Comparison of ENCODE assay signal across 9 mouse cellular contexts in the genomic region with DNA sequence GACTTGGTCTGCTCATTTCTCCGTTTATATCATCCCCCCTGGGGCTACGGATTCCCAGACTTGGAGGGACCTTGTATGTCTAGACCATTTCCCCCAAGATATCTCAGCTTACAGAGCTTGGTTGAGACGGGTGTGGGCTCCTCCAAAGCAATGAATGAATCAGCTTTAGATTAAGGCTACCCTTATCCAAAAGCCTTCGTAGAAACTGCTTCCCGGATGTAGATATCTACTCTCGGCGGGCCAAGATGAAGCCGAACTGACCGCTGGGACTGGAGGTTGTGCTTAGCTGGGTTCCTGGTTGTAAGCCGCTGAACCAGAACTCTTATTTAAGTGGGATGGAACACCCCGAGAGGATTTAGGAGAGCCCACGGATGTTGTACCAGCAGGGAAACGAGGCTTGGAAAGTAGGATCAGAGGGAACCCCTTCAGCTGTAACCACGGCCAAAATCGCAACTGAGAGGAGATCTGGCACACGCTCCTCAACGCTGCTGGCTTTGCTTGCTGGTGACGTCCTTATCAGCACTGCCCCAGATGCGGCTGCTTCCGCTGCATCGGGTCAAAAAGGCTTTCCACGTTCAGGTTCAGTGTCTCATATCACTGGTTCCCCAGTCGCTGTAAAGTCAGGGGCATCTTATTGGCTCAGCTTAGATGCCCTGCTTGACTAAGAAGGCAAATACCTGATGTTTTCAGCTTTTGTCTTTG. TPM values are rescaled to one million over a fixed set of nuclear protein-coding genes. Genes with fewer than 3 reads are reported as not detected.
A peak's percentile ranks its signal among the peaks of the same experiment; 100 is the strongest.
DNase-seq lines count a peak whose midpoint lies in the region; ATAC-seq and TF ChIP-seq lines count a peak whose summit lies in the region.
"Had no signal": no experiment of that assay in that cellular context is flagged by ENCODE, and none has a peak within 500 bp of the region (broad histone marks: within the 10 kb centered on the region; RNA-seq: fewer than 3 reads in every experiment).

No protein-coding gene starts in this region.

- no peak for TF ChIP-seq CTCF in left cerebral cortex, adult 2 months (IDR thresholded peaks at IDR 0.05)
- TF ChIP-seq CTCF in liver, embryonic 14.5 days (IDR thresholded peaks at IDR 0.05; ENCODE audit: low read depth), result no peak
- no peak for TF ChIP-seq CTCF in small intestine, adult 2 months (IDR thresholded peaks at IDR 0.05; ENCODE audit: extremely low read depth, insufficient read length, insufficient replicate concordance, low read depth, low read length)

- peaks cover 4% of the 10 kb centered on the region; the same call in 1 of the 2 replicates for H3K9me3 ChIP-seq in heart, embryonic 14.5 days (ENCODE audit: control insufficient read depth, low read length)
- no peaks in the 10 kb centered on the region for H3K9me3 ChIP-seq in liver, embryonic 14.5 days (ENCODE audit: control insufficient read depth, low read length)
- H3K9me3 ChIP-seq: embryonic facial prominence, embryonic 12.5 days had no signal

- no peak for TF ChIP-seq POLR2A in small intestine, adult 2 months (IDR thresholded peaks at IDR 0.05; ENCODE audit: low read depth, low read length)

- no peaks in the 10 kb centered on the region for H3K36me3 ChIP-seq in heart, embryonic 14.5 days (ENCODE audit: control insufficient read depth, insufficient read depth, low read length)
- H3K36me3 ChIP-seq in liver, embryonic 14.5 days (replicated peaks; ENCODE audit: control insufficient read depth, insufficient read depth, low read depth), result no peaks in the 10 kb centered on the region
- no peaks in the 10 kb centered on the region for H3K36me3 ChIP-seq in small intestine, adult 2 months (ENCODE audit: control insufficient read depth, insufficient read depth, low read length)
- H3K36me3 ChIP-seq: embryonic facial prominence, embryonic 12.5 days had no signal

- WGBS in heart, embryonic 14.5 days, result 24% methylated on average over 23 of the region's 23 CpGs
- 4% methylated on average over 23 of the region's 23 CpGs for WGBS in liver, embryonic 14.5 days (ENCODE audit: insufficient replicate concordance)
- 31% methylated on average over 23 of the region's 23 CpGs for WGBS in small intestine, adult 2 months

- peak overlapping the region; percentile 40 for H3K9ac ChIP-seq in heart, embryonic 14.5 days (ENCODE audit: low read length)
- H3K9ac ChIP-seq in liver, embryonic 14.5 days (replicated peaks), result no peak overlapping the region
- H3K9ac ChIP-seq: embryonic facial prominence, embryonic 12.5 days had no signal

- TF ChIP-seq EP300 in liver, embryonic 14.5 days (IDR thresholded peaks at IDR 0.05; ENCODE audit: low read depth), result peak; percentile 40; the same call in 1 of the 2 replicates

- H3K4me1 ChIP-seq in heart, embryonic 14.5 days (ENCODE audit: control insufficient read depth in 2 of 2, insufficient read depth in 2 of 2, low read length in 2 of 2), result peaks cover 13 to 18% of the 10 kb centered on the region in 2 experiments; a peak in 3 of 4 replicates
- H3K4me1 ChIP-seq in liver, embryonic 14.5 days (replicated peaks; ENCODE audit: control insufficient read depth in 2 of 2, insufficient read depth in 2 of 2, low read length in 1 of 2), result peaks cover 0 to 12% of the 10 kb centered on the region in 2 experiments; a peak in 2 of 4 replicates
- peaks cover 7% of the 10 kb centered on the region; the same call in 1 of the 2 replicates for H3K4me1 ChIP-seq in small intestine, adult 2 months (ENCODE audit: control insufficient read depth, insufficient read depth, insufficient read length, low read length)

- H3K4me2 ChIP-seq in heart, embryonic 14.5 days (ENCODE audit: low read length), result peak overlapping the region; percentile 60
- H3K4me2 ChIP-seq in liver, embryonic 14.5 days (ENCODE audit: low read depth), result peak overlapping the region; percentile 23
- H3K4me2 ChIP-seq: embryonic facial prominence, embryonic 12.5 days had no signal

- H3K27me3 ChIP-seq in heart, embryonic 14.5 days (ENCODE audit: control insufficient read depth, insufficient read depth, low read length), result peaks cover 12% of the 10 kb centered on the region; the same call in 1 of the 2 replicates
- peaks cover 8% of the 10 kb centered on the region; the same call in 1 of the 2 replicates for H3K27me3 ChIP-seq in liver, embryonic 14.5 days (ENCODE audit: control insufficient read depth, insufficient read depth, low read length)
- no peaks in the 10 kb centered on the region for H3K27me3 ChIP-seq in small intestine, adult 2 months (ENCODE audit: control insufficient read depth, insufficient read depth, low read length)

- DNase-seq in left cerebral cortex, adult 2 months (ENCODE audit: extremely low spot score in 1 of 2, low spot score in 2 of 2), result no peak
- no peak for DNase-seq in left cerebral cortex, adult 11 months (ENCODE audit: low spot score)
- peak; percentile 45 to 50 (median 49) for DNase-seq in liver, embryonic 14.5 days (ENCODE audit: low read depth in 3 of 3, low spot score in 3 of 3)
- DNase-seq in gastrocnemius, adult 18-20 months (ENCODE audit: low spot score), result no peak
- DNase-seq in cerebellum, adult 8-10 months, result no peak
- DNase-seq in ovary, postnatal 36 days (ENCODE audit: low spot score), result no peak

- no peak overlapping the region for H3K27ac ChIP-seq in left cerebral cortex, adult 2 months
- peak overlapping the region; percentile 88 to 90 for H3K27ac ChIP-seq in heart, embryonic 14.5 days (replicated peaks in 1 of 2; ENCODE audit: control insufficient read depth in 1 of 2, insufficient read depth in 1 of 2, low read depth in 2 of 2, low read length in 2 of 2)
- no peak overlapping the region for H3K27ac ChIP-seq in liver, embryonic 14.5 days
- H3K27ac ChIP-seq in small intestine, adult 2 months (ENCODE audit: insufficient read depth, low read depth, low read length), result peak overlapping the region; percentile 50; the same call in 1 of the 2 replicates
- H3K27ac ChIP-seq: embryonic facial prominence, embryonic 12.5 days had no signal

- 0 out of 2 replicates have a peak overlapping the region, but pooled peaks have one; percentile 2 for H3K4me3 ChIP-seq in left cerebral cortex, adult 2 months
- peak overlapping the region; percentile 20 to 22; a peak in 3 of 4 replicates for H3K4me3 ChIP-seq in heart, embryonic 14.5 days (ENCODE audit: control insufficient read depth in 1 of 2, insufficient read depth in 1 of 2, low read depth in 1 of 2, low read length in 2 of 2)
- no peak overlapping the region for H3K4me3 ChIP-seq in liver, embryonic 14.5 days (ENCODE audit: insufficient read depth in 1 of 2, low read depth in 2 of 2, low read length in 2 of 2)
- peak overlapping the region; percentile 43 for H3K4me3 ChIP-seq in small intestine, adult 2 months (ENCODE audit: low read depth, low read length)
- H3K4me3 ChIP-seq: embryonic facial prominence, embryonic 12.5 days had no signal

- peak; percentile 54 for ATAC-seq in heart, embryonic 14.5 days (ENCODE audit: insufficient number of reproducible peaks, insufficient read depth, low FRiP score, low read depth)
- ATAC-seq in liver, embryonic 14.5 days (ENCODE audit: insufficient read depth), result peak; percentile 70; the same call in 1 of the 2 replicates

- intact Hi-C loops in left cerebral cortex, adult 2 months (cut with DNase I), result no loop called here

RNA-seq across cellular contexts. Expression of a gene that starts 5.9 kb away (rescaled TPM):
- 1 to 10 TPM; 4.5 to 5.2 TPM for total RNA-seq in left cerebral cortex, adult 2 months (2021)
- polyA plus RNA-seq in heart, embryonic 14.5 days (2014; fragmentation: Nextera tagmentation; extraction: Ambion mirVana), result 2.0 and 2.6 TPM in 2 replicates
- polyA plus RNA-seq in liver, embryonic 14.5 days (2012; rRNA removed), result 0.15 and 0.28 TPM in 2 replicates
- polyA plus RNA-seq in liver, embryonic 14.5 days (2014; fragmentation: Nextera tagmentation; extraction: Ambion mirVana), result 0.22 and 0.29 TPM in 2 replicates
- 0.29 and 1.3 TPM in 2 replicates for polyA plus RNA-seq in small intestine, adult 2 months (2012; rRNA removed)
- total RNA-seq in gastrocnemius, adult 18-20 months (2021), result under 1 TPM in 1 of 2 experiments, not detected in 1; 0.47 TPM

RNA-seq across cellular contexts. Expression of a gene that starts 26.7 kb away (rescaled TPM):
- 10 to 100 TPM in 1 of 2 experiments, 1 to 10 TPM in 1; 9.3 to 12.4 TPM for total RNA-seq in left cerebral cortex, adult 2 months (2021)
- 187 and 196 TPM in 2 replicates for polyA plus RNA-seq in heart, embryonic 14.5 days (2014; fragmentation: Nextera tagmentation; extraction: Ambion mirVana)
- 75.1 and 88.2 TPM in 2 replicates for polyA plus RNA-seq in liver, embryonic 14.5 days (2012; rRNA removed)
- polyA plus RNA-seq in liver, embryonic 14.5 days (2014; fragmentation: Nextera tagmentation; extraction: Ambion mirVana), result 94.4 and 97.5 TPM in 2 replicates
- polyA plus RNA-seq in small intestine, adult 2 months (2012; rRNA removed), result 149 and 284 TPM in 2 replicates
- total RNA-seq in gastrocnemius, adult 18-20 months (2021), result 10 to 100 TPM; 14.0 to 28.7 TPM

RNA-seq across cellular contexts. Expression of a gene that starts 29.2 kb away (rescaled TPM):
- total RNA-seq in left cerebral cortex, adult 2 months (2021), result under 1 TPM; 0.23 to 0.26 TPM
- 0.22 and 0.23 TPM in 2 replicates for polyA plus RNA-seq in heart, embryonic 14.5 days (2014; fragmentation: Nextera tagmentation; extraction: Ambion mirVana)
- not detected in 2 replicates for polyA plus RNA-seq in liver, embryonic 14.5 days (2012; rRNA removed)
- polyA plus RNA-seq in liver, embryonic 14.5 days (2014; fragmentation: Nextera tagmentation; extraction: Ambion mirVana), result not detected in 2 replicates
- polyA plus RNA-seq in small intestine, adult 2 months (2012; rRNA removed), result 0.35 and 1.0 TPM in 2 replicates
- total RNA-seq in gastrocnemius, adult 18-20 months (2021), result not detected
- polyA plus RNA-seq: embryonic facial prominence, embryonic 12.5 days had no signal

RNA-seq across cellular contexts. Expression of a gene that starts 44.9 kb away (rescaled TPM):
- 10 to 100 TPM; 12.5 to 12.8 TPM for total RNA-seq in left cerebral cortex, adult 2 months (2021)
- polyA plus RNA-seq in heart, embryonic 14.5 days (2014; fragmentation: Nextera tagmentation; extraction: Ambion mirVana), result 2.0 and 5.0 TPM in 2 replicates
- 2.1 and 2.8 TPM in 2 replicates for polyA plus RNA-seq in liver, embryonic 14.5 days (2012; rRNA removed)
- polyA plus RNA-seq in liver, embryonic 14.5 days (2014; fragmentation: Nextera tagmentation; extraction: Ambion mirVana), result 0.60 and 1.0 TPM in 2 replicates
- polyA plus RNA-seq in small intestine, adult 2 months (2012; rRNA removed), result 145 and 516 TPM in 2 replicates
- total RNA-seq in gastrocnemius, adult 18-20 months (2021), result under 1 TPM in 1 of 2 experiments, not detected in 1; 0.19 TPM

RNA-seq across cellular contexts. Expression of a gene that starts 51.4 kb away (rescaled TPM):
- total RNA-seq in left cerebral cortex, adult 2 months (2021), result under 1 TPM; 0.70 to 0.79 TPM
- polyA plus RNA-seq in heart, embryonic 14.5 days (2014; fragmentation: Nextera tagmentation; extraction: Ambion mirVana), result 1.5 and 1.6 TPM in 2 replicates
- polyA plus RNA-seq in liver, embryonic 14.5 days (2012; rRNA removed), result 0.92 and 1.5 TPM in 2 replicates
- 1.5 and 1.9 TPM in 2 replicates for polyA plus RNA-seq in liver, embryonic 14.5 days (2014; fragmentation: Nextera tagmentation; extraction: Ambion mirVana)
- 2.1 TPM in 2 replicates for polyA plus RNA-seq in small intestine, adult 2 months (2012; rRNA removed)
- under 1 TPM; 0.28 to 0.30 TPM for total RNA-seq in gastrocnemius, adult 18-20 months (2021)

Comparison
In these comparisons a context has a peak if more than half of its experiments do, and no peak if none do; other contexts are left out.
1. DNase-seq: peak in liver, embryonic 14.5 days (3 of 3); none in left cerebral cortex, adult 2 months (0 of 2), left cerebral cortex, adult 11 months (single experiment), gastrocnemius, adult 18-20 months (single experiment), cerebellum, adult 8-10 months (single experiment) and ovary, postnatal 36 days (single experiment).
2. H3K27ac ChIP-seq: peak in heart, embryonic 14.5 days (2 of 2) and small intestine, adult 2 months (single experiment); none in left cerebral cortex, adult 2 months (single experiment) and liver, embryonic 14.5 days (single experiment).
3. H3K4me3 ChIP-seq: peak in left cerebral cortex, adult 2 months (single experiment), heart, embryonic 14.5 days (2 of 2) and small intestine, adult 2 months (single experiment); none in liver, embryonic 14.5 days (0 of 2).